Mouse (Mus musculus) erythroid progenitor cell, adult 5-6 weeks (primary cell): Measurements from ENCODE around the gene Lgi4. TPM values are rescaled to one million over a fixed set of nuclear protein-coding genes. Genes with fewer than 3 reads are reported as not detected.

Source experiments
- ATAC-seq: replicated peaks from 2 replicates; pipeline ENCODE4 v1.8.0; 2016; ENCODE audit warnings: moderate number of reproducible peaks, mild to moderate bottlenecking, moderate TSS enrichment, inconsistent platforms; ENCODE audit not compliant: poor library complexity, low FRiP score, severe bottlenecking
- total RNA-seq, 2 experiments: library from RNA; stranded (forward) in 1 of 2; stranded (reverse) in 1 of 2; fragments of 150-400 nt in 1 of 2; fragments of 186-747, 209-891 nt in 1 of 2; gene quantifications; 2 replicates each; pipeline versions ENCODE4 v1.2.3 to v1.2.4; 2015 to 2017; ENCODE audit warnings: low replicate concordance in 2 of 2

The Lgi4 gene
- total RNA-seq, 2 experiments from 2014 or later: not detected

DNA sequence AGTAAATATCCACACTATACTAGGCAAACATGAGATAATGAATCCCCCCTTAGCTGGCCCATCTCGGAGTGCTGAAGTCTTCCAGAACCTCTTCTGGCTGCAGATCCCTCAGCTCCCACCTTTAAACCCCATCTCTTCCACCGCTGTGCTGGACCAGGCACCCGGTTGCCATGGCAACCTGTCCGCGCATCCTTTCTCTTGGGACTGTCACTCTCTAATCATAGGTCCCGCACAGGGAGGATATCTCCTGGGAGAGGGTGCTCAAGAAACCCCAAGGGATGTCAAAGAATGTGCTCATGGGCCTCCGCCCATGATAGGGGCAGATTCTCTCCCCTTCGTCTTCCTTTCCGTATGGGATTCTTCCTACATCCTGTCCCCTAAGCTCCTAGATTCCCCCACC, 8.2 kb upstream of the Lgi4 start:
- no peak for ATAC-seq

GRCm38 (mm10) chr7:31051321-31052021, 7.7 kb upstream of the Lgi4 start, which contains the start of gene Fxyd7:
Fxyd7 (minus strand) TSS chr7:31051467.
- no peak for ATAC-seq

DNA sequence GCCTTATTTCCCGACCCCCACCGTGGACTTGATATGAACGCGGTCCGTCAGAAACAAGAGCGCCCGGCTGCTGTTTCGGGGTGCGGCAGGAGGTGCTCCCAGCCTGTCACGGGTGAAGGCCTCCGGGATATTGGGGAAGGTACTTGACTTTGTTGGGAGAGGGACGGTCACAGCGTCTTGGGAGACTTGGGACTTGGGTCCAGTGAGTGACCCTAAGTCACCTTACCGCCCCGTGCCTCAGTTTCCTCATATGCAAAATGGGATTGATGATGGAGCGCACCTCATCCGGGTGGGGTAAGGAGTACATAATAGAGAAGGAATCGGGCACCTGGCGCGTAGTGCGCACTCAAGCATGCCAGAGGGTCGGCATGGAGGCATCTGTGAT, 6.9 kb upstream of the Lgi4 start:
- ATAC-seq: no peak

- no peak for ATAC-seq
Observed at GRCm38 (mm10) chr7:31052636-31053434, 6.3 kb upstream of the Lgi4 start.

DNA sequence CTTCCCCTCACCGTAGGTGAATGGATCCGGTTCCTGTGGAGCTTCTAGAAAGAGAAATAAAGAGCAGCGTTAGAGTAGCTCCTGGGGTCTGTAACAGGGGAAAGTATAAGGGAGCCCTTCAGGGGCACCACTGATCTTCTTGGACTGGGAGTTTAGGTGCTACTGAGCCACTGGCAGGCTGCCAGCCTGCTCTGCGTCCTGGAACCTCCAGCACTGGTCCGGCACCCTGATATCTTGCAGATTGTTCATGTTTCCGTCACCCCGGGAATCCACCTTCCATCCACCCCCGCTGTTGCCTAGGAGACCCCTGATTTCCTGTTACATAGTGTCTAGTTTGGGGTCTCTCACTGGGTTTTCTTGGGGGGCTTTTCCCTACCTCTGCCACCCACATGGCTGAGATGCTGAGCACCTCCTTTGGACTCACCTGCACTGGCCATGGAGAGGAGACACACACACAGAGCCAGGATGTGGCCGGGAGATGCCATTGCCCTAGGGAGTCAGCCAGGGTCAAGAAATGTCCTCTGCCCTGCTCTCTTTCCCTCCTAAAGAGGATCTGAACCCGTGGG, 5.2 kb upstream of the Lgi4 start:
- no peak for ATAC-seq

- ATAC-seq: no peak
Observed at GRCm38 (mm10) chr7:31054661-31055320, 4.4 kb upstream of the Lgi4 start.

GRCm38 (mm10) chr7:31055354-31055824, 3.8 kb upstream of the Lgi4 start:
- ATAC-seq: no peak

GRCm38 (mm10) chr7:31055883-31056282, 3.3 kb upstream of the Lgi4 start:
- no peak for ATAC-seq

- ATAC-seq: no peak
Observed at GRCm38 (mm10) chr7:31056448-31056847, 2.7 kb upstream of the Lgi4 start.

GRCm38 (mm10) chr7:31057071-31057470, 2.1 kb upstream of the Lgi4 start, which contains the start of gene Fxyd1:
Fxyd1 (minus strand) TSS chr7:31057199.
- no peak for ATAC-seq

GRCm38 (mm10) chr7:31057730-31058129, 1.4 kb upstream of the Lgi4 start:
- no peak for ATAC-seq

DNA sequence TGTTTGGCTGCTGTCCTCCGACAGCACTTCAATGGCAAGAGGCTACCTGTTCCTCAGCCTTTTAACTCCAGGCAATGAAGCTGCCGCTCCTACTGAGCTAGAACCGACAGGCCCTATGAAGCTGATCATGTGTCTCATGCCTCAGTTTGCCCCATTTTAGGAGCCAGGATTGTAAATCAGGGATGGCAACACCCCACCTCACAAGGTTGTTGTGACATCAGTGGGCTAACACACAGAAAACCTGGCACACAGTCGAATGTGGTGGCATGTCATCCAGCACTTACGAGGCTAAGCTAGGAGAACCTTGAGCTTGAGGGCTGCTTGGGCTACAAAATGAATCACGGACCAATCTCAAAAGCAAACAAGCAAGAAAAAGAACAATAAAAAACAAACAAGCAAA, 931 bp upstream of the Lgi4 start:
- ATAC-seq: no peak

DNA sequence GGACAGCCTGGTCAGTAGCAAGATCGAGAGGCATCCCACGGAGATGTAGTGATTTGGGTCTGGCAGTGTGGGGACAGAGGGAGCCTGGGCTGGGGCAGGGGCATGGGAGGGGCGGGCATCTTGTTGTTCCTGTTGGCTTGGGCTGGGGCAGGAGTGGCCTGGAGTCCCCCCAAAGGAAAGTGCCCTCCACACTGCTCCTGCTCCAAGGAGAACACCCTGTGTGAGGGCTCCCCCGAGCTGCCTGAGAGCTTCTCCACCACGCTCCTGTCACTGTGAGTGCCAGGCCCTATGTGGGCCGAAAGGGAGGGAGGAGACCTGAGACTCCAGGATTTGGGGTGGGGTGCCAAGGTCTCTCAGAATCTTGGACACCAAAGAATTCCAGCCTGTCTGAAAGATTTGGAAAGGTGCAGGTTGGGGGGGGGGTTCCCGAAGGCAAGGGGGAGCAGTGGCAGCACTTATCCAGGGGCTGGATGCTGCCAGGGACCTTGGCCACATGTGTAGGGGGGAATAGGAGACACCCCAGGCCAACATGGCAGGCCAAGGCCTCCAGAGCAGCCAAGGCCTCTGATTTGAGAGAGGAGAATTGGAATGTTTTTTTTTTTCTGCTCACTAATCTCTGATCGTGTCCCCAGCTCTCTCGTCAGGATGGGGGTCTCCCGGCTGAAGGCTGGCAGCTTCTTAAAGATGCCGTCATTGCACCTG, 928 bp downstream of the Lgi4 start:
- no peak for ATAC-seq

DNA sequence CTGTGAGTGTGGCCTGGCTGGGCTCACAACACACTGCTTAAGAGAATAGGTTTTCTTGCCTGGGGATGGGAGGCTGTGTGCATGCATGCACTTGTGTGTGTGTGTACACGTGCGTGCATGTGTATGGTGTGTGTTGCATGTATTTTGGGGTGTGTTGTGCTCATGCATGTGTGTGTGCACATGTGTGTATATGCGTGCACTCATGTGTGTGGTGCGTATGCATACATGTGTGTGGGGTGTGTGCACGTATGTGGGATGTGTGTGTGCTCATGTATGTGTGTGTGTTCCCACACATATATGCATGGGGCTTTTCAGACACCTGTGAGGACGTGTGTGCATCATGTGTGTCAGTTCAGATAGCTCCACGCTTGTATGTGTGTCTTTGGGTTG, 1.5 kb downstream of the Lgi4 start:
- no peak for ATAC-seq

DNA sequence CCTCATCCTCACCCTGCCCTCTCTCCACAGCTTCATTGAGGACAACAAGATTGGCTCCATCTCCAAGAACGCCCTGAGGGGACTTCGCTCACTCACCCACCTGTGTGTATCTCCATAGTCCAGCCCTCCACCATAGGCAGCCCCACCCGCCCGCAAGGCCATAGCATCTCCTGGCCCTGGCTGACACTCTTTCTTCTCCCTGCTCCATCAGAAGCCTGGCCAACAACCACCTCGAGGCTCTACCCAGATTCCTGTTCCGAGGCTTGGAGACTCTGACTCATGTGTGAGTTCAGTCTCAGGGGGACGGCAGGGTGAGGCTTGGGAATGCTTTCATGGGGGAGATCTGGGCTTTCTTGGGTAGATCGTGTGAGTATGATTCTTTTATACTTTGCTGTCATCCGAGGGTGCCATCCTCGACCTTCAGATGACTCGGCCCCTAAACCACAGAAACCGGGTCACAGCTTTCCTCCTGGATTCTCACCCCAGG, 4.0 kb downstream of the Lgi4 start:
- ATAC-seq: no peak

DNA sequence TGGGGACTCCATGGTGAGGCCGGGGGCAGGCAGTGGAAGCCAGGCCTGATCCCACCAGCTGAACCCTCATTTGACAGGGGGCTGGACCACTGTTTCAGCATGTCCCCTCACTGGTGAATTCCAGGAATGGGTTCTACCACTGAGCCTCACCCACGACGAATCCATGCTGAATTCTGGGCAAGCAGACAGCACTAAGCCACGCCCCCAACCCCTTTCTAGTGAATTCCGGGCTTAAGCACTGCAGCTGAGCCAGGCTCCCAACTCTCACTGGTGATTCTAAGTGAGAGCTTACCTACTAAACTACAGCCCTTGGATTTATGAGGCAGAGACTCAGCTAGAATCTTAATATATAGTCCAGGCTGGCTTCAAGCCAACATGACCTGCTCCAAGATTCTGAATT, 8.7 kb downstream of the Lgi4 start:
- no peak for ATAC-seq

DNA sequence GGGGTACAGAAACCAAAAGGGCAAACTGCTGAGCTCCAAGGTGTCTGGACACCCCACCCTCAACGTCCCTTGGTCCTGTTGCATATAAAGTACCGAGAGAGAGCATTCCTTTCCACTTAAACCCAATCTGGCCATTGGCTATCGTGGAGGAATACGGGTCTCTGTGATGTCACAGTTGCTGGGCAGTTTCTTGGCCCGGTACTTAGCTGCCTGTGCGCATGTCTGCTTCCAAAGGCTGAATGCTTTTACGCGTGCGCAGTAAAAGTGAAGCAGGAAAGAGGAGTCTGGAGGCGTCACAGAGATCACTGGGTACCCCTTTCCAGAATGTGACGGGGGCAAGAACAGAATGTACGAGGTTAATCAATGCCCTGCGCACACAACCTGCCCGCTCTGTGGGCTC, 10.3 kb downstream of the Lgi4 start:
- no peak for ATAC-seq

- ATAC-seq: no peak
Observed at GRCm38 (mm10) chr7:31070324-31070723, 11.2 kb downstream of the Lgi4 start.

GRCm38 (mm10) chr7:31072326-31072725, 13.2 kb downstream of the Lgi4 start:
- no peak for ATAC-seq

GRCm38 (mm10) chr7:31073546-31073945, 14.4 kb downstream of the Lgi4 start:
- no peak for ATAC-seq
